ENCODE assay signal across 8 mouse cellular contexts in genomic region chr16:77166722-77167121, GRCm38 (mm10).
A peak's percentile ranks its signal among the peaks of the same experiment; 100 is the strongest.
DNase-seq lines count a peak whose midpoint lies in the region; ATAC-seq lines count a peak whose summit lies in the region.

No protein-coding gene starts in this region.

- H3K4me1 ChIP-seq in liver, embryonic 12.5 days = no peaks in the 10 kb centered on the region

- no peaks in the 10 kb centered on the region for H3K9me3 ChIP-seq in liver, embryonic 12.5 days (replicated peaks)

- no peaks in the 10 kb centered on the region for H3K36me3 ChIP-seq in liver, embryonic 12.5 days

- H3K4me2 ChIP-seq in liver, embryonic 12.5 days = no peak overlapping the region

- 40% methylated on average over 4 of the region's 4 CpGs for WGBS in liver, embryonic 12.5 days (ENCODE audit: insufficient replicate concordance)

- H3K27ac ChIP-seq in liver, embryonic 12.5 days = no peak overlapping the region

- H3K27me3 ChIP-seq in liver, embryonic 12.5 days (replicated peaks) = no peaks in the 10 kb centered on the region

- H3K4me3 ChIP-seq in liver, embryonic 12.5 days = no peak overlapping the region

- peak; percentile 75 for ATAC-seq in megakaryocyte, adult 5-6 weeks (ENCODE audit: poor library complexity, severe bottlenecking)
- no peak for ATAC-seq in erythroblast, adult 5-6 weeks (replicated peaks; ENCODE audit: low FRiP score, poor library complexity, severe bottlenecking)
- no peak for ATAC-seq in liver, embryonic 12.5 days

- peak; percentile 50 for DNase-seq in heart, postnatal 4 days
- DNase-seq in heart, adult 11 months = no peak
- DNase-seq in right cerebral cortex, postnatal 14 days = peak; percentile 23
- DNase-seq in right cerebral cortex, postnatal 36 days (ENCODE audit: low spot score in 2 of 2) = no peak
- peak; percentile 55 for DNase-seq in adrenal gland, postnatal 10 days

- no peak overlapping the region for H3K9ac ChIP-seq in liver, embryonic 12.5 days

Comparison
In these comparisons a context has a peak if more than half of its experiments do, and no peak if none do; other contexts are left out.
1. DNase-seq: peak in heart, postnatal 4 days (single experiment), right cerebral cortex, postnatal 14 days (single experiment) and adrenal gland, postnatal 10 days (single experiment); none in heart, adult 11 months (single experiment) and right cerebral cortex, postnatal 36 days (0 of 2).